Mouse (Mus musculus) megakaryocyte, embryonic 14.5 days (primary cell): ENCODE results near the gene Mob3b. TPM values are rescaled to one million over a fixed set of nuclear protein-coding genes. Genes with fewer than 3 reads are reported as not detected.

Experiments used
- H3K27me3 ChIP-seq: replicated peaks from 2 replicates; pipeline ENCODE3; 2012; ENCODE audit warnings: inconsistent platforms
- H3K36me3 ChIP-seq: replicated peaks from 2 replicates; pipeline ENCODE3; 2012; ENCODE audit warnings: low read length, inconsistent platforms, mixed read lengths
- H3K4me1 ChIP-seq: 2 replicates; pipeline ENCODE4 v1.6.1; 2012; ENCODE audit warnings: inconsistent platforms
- H3K4me3 ChIP-seq: replicated peaks from 2 replicates; pipeline ENCODE3; 2012; ENCODE audit warnings: moderate library complexity, mild to moderate bottlenecking, inconsistent platforms
- H3K9me3 ChIP-seq: 2 replicates; pipeline ENCODE4 v1.6.1; 2012; ENCODE audit warnings: inconsistent platforms
- FLI1 ChIP-seq: IDR thresholded peaks from 2 replicates; pipeline ENCODE4 v1.6.1; 2012; ENCODE audit warnings: low read length, inconsistent platforms, mixed read lengths
- GATA1 ChIP-seq: IDR thresholded peaks from 3 replicates; pipeline ENCODE4 v1.6.1; 2012; ENCODE audit warnings: mixed read lengths, low read length, inconsistent platforms, borderline replicate concordance
- polyA plus RNA-seq: library from polyadenylated mRNA; stranded (reverse); fragments of >175 nt; gene quantifications from 2 replicates; pipeline ENCODE4 v1.2.3, GENCODE M21; 2012; ENCODE audit warnings: low replicate concordance; ENCODE audit not compliant: insufficient read depth

Mob3b gene
- polyA plus RNA-seq, 1 experiment = 0.34 TPM

GRCm38 (mm10) chr4:35120575-35120974 is 36.7 kb downstream of the Mob3b start:
- H3K27me3 ChIP-seq = no peaks in the 10 kb centered on the region
- TF ChIP-seq GATA1 (no peak), FLI1 (no peak)
- no peaks in the 10 kb centered on the region for H3K4me1 ChIP-seq
- H3K9me3 ChIP-seq = no peaks in the 10 kb centered on the region
- H3K36me3 ChIP-seq = no peaks in the 10 kb centered on the region
- H3K4me3 ChIP-seq = no peak overlapping the region

GRCm38 (mm10) chr4:35120159-35120558 is 37.1 kb downstream of the Mob3b start:
- Histone ChIP-seq H3K36me3 (no peaks in the 10 kb centered on the region), H3K9me3 (no peaks in the 10 kb centered on the region), H3K27me3 (no peaks in the 10 kb centered on the region), H3K4me1 (no peaks in the 10 kb centered on the region), H3K4me3 (no peak overlapping the region)
- TF ChIP-seq FLI1 (no peak), GATA1 (no peak)

- Histone ChIP-seq H3K36me3 (no peaks in the 10 kb centered on the region), H3K4me1 (no peaks in the 10 kb centered on the region), H3K4me3 (no peak overlapping the region), H3K9me3 (no peaks in the 10 kb centered on the region), H3K27me3 (no peaks in the 10 kb centered on the region)
- no peak for TF ChIP-seq GATA1
- TF ChIP-seq FLI1 = no peak
Measured at GRCm38 (mm10) chr4:35118851-35119250, 38.4 kb downstream of the Mob3b start.

GRCm38 (mm10) chr4:35117144-35117543 is 40.1 kb downstream of the Mob3b start:
- H3K27me3 ChIP-seq = no peaks in the 10 kb centered on the region
- TF ChIP-seq FLI1 (no peak), GATA1 (no peak)
- no peaks in the 10 kb centered on the region for H3K36me3 ChIP-seq
- H3K4me3 ChIP-seq = no peak overlapping the region
- H3K9me3 ChIP-seq = no peaks in the 10 kb centered on the region
- H3K4me1 ChIP-seq = no peaks in the 10 kb centered on the region

GRCm38 (mm10) chr4:35115933-35116332 is 41.4 kb downstream of the Mob3b start:
- no peaks in the 10 kb centered on the region for H3K27me3 ChIP-seq
- H3K4me3 ChIP-seq = no peak overlapping the region
- TF ChIP-seq GATA1 = no peak
- TF ChIP-seq FLI1 = no peak
- H3K9me3 ChIP-seq = no peaks in the 10 kb centered on the region
- no peaks in the 10 kb centered on the region for H3K36me3 ChIP-seq
- no peaks in the 10 kb centered on the region for H3K4me1 ChIP-seq

- Histone ChIP-seq H3K9me3 (no peaks in the 10 kb centered on the region), H3K4me3 (no peak overlapping the region), H3K4me1 (no peaks in the 10 kb centered on the region), H3K36me3 (no peaks in the 10 kb centered on the region), H3K27me3 (no peaks in the 10 kb centered on the region)
- TF ChIP-seq FLI1 (no peak), GATA1 (no peak)
Measured at GRCm38 (mm10) chr4:35114950-35115349, 42.3 kb downstream of the Mob3b start.

- TF ChIP-seq GATA1 (no peak), FLI1 (no peak)
- Histone ChIP-seq H3K4me1 (no peaks in the 10 kb centered on the region), H3K4me3 (no peak overlapping the region), H3K27me3 (no peaks in the 10 kb centered on the region), H3K36me3 (no peaks in the 10 kb centered on the region), H3K9me3 (peaks cover 5% of the 10 kb centered on the region)
Measured at GRCm38 (mm10) chr4:35113516-35114248, 43.6 kb downstream of the Mob3b start.

GRCm38 (mm10) chr4:35112452-35112851 is 44.8 kb downstream of the Mob3b start:
- H3K9me3 ChIP-seq = peaks cover 5% of the 10 kb centered on the region
- no peak for TF ChIP-seq FLI1
- TF ChIP-seq GATA1 = no peak
- H3K4me1 ChIP-seq = no peaks in the 10 kb centered on the region
- no peak overlapping the region for H3K4me3 ChIP-seq
- no peaks in the 10 kb centered on the region for H3K27me3 ChIP-seq
- H3K36me3 ChIP-seq = no peaks in the 10 kb centered on the region

GRCm38 (mm10) chr4:35105115-35105773 is 52.0 kb downstream of the Mob3b start:
- Histone ChIP-seq H3K4me1 (no peaks in the 10 kb centered on the region), H3K36me3 (no peaks in the 10 kb centered on the region), H3K9me3 (peaks cover 8% of the 10 kb centered on the region), H3K27me3 (no peaks in the 10 kb centered on the region), H3K4me3 (no peak overlapping the region)
- TF ChIP-seq GATA1 (no peak), FLI1 (no peak)

- H3K4me1 ChIP-seq = no peaks in the 10 kb centered on the region; the same call in 1 of the 2 replicates
Measured at GRCm38 (mm10) chr4:35101201-35101600, 56.1 kb downstream of the Mob3b start.

More at GRCm38 (mm10) chr4:35101201-35101600, 56.1 kb downstream of the Mob3b start:
- no peaks in the 10 kb centered on the region for H3K36me3 ChIP-seq
- no peak overlapping the region for H3K4me3 ChIP-seq
- H3K27me3 ChIP-seq = no peaks in the 10 kb centered on the region
- TF ChIP-seq GATA1 (no peak), FLI1 (no peak)
- 0 out of 2 replicates have a peak, but pooled peaks cover 4% of the 10 kb centered on the region for H3K9me3 ChIP-seq
